ENCODE assay signal across 8 mouse cellular contexts in genomic region chr10:81302781-81303218, GRCm38 (mm10). TPM values are rescaled to one million over a fixed set of nuclear protein-coding genes. Genes with fewer than 3 reads are reported as not detected.
DNase-seq lines count a peak whose midpoint lies in the region; ATAC-seq lines count a peak whose summit lies in the region.

No protein-coding gene starts in this region.

- peaks cover 27% of the 10 kb centered on the region for H3K36me3 ChIP-seq in kidney, embryonic 15.5 days
- H3K36me3 ChIP-seq in macrophage (ENCODE audit: inconsistent target) = peaks cover 27% of the 10 kb centered on the region

- no peaks in the 10 kb centered on the region for H3K27me3 ChIP-seq in kidney, embryonic 15.5 days

- H3K27ac ChIP-seq in kidney, embryonic 15.5 days = peak overlapping the region; percentile 86
- peak overlapping the region; percentile 46 for H3K27ac ChIP-seq in macrophage

- intact Hi-C loops in heart, postnatal 36 days (cut with DNase I) = no loop called here

- 59% methylated on average over 14 of the region's 14 CpGs for WGBS in kidney, embryonic 15.5 days
- WGBS in macrophage (ENCODE audit: missing documents) = 34% methylated on average over 14 of the region's 14 CpGs

- no peaks in the 10 kb centered on the region for H3K9me3 ChIP-seq in kidney, embryonic 15.5 days (replicated peaks)

- H3K4me1 ChIP-seq in kidney, embryonic 15.5 days = peaks cover 73% of the 10 kb centered on the region

- H3K4me3 ChIP-seq in kidney, embryonic 15.5 days (replicated peaks) = no peak overlapping the region
- no peak overlapping the region for H3K4me3 ChIP-seq in macrophage (ENCODE audit: inconsistent target)

- DNase-seq in heart, adult 11 months = peak; percentile 96
- no peak for DNase-seq in heart, postnatal 36 days
- DNase-seq in right cerebral cortex, adult 18-20 months = peak; percentile 87
- no peak for DNase-seq in right cerebral cortex, postnatal 4 days
- DNase-seq in gastrocnemius, postnatal 25 days = no peak
- DNase-seq in adrenal gland, postnatal 25 days = no peak

- H3K4me2 ChIP-seq in kidney, embryonic 15.5 days = no peak overlapping the region; the same call in 1 of the 2 replicates

- ATAC-seq in kidney, embryonic 15.5 days (replicated peaks; ENCODE audit: low FRiP score) = no peak

- H3K79me2 ChIP-seq in macrophage (ENCODE audit: inconsistent target) = peaks cover 94% of the 10 kb centered on the region

- no peak overlapping the region for H3K9ac ChIP-seq in kidney, embryonic 15.5 days

RNA-seq across cellular contexts. Expression of gene Pip5k1c, which starts 10.0 kb away (rescaled TPM):
- total RNA-seq in heart, postnatal 36 days (2021) = 10 to 100 TPM; 31.5 to 33.3 TPM
- polyA plus RNA-seq in kidney, embryonic 15.5 days (2015; fragmentation: Nextera tagmentation; extraction: Ambion mirVana) = 51.0 and 61.3 TPM in 2 replicates
- 100 to 1,000 TPM in 24 of 26 experiments, 10 to 100 TPM in 2; 39.6 to 234 (median 132) TPM for total RNA-seq in macrophage (2018; cell fraction: chromatin; rRNA removed)
- 100 to 1,000 TPM in 10 of 26 experiments, 10 to 100 TPM in 16; 63.7 to 115 (median 91.8) TPM for total RNA-seq in macrophage (2018; cell fraction: cytosol; rRNA removed)
- 100 to 1,000 TPM in 17 of 26 experiments, 10 to 100 TPM in 9; 68.2 to 171 (median 103) TPM for total RNA-seq in macrophage (2018; cell fraction: nucleus; rRNA removed)
- polyA plus RNA-seq in macrophage (2018) = 63.2 to 85.8 TPM (median 77.1 TPM) in 3 replicates
- total RNA-seq in gastrocnemius, postnatal 25 days (2021) = 10 to 100 TPM; 20.3 to 20.6 TPM
- 44.6 and 51.8 TPM in 2 replicates for total RNA-seq in adrenal gland, postnatal 25 days (2021)

RNA-seq across cellular contexts. Expression of gene Tjp3, which starts 11.4 kb away (rescaled TPM):
- under 1 TPM in 1 of 2 experiments, not detected in 1; 0.19 TPM for total RNA-seq in heart, postnatal 36 days (2021)
- 15.9 and 18.1 TPM in 2 replicates for polyA plus RNA-seq in kidney, embryonic 15.5 days (2015; fragmentation: Nextera tagmentation; extraction: Ambion mirVana)
- 10 to 100 TPM in 7 of 26 experiments, 1 to 10 TPM in 18, under 1 TPM in 1; 0.75 to 37.3 (median 7.3) TPM for total RNA-seq in macrophage (2018; cell fraction: chromatin; rRNA removed)
- 1 to 10 TPM; 1.1 to 6.3 (median 2.9) TPM for total RNA-seq in macrophage (2018; cell fraction: cytosol; rRNA removed)
- total RNA-seq in macrophage (2018; cell fraction: nucleus; rRNA removed) = 10 to 100 TPM in 2 of 26 experiments, 1 to 10 TPM in 23, under 1 TPM in 1; 0.63 to 11.8 (median 3.8) TPM
- polyA plus RNA-seq in macrophage (2018) = 1.7 to 4.2 TPM (median 3.3 TPM) in 3 replicates
- not detected for total RNA-seq in gastrocnemius, postnatal 25 days (2021)
- total RNA-seq in adrenal gland, postnatal 25 days (2021) = 0.18 TPM in 1 of 2 replicates, not detected in the other

RNA-seq across cellular contexts. Expression of gene Cactin, which starts 18.1 kb away (rescaled TPM):
- total RNA-seq in heart, postnatal 36 days (2021) = 10 to 100 TPM; 13.2 to 17.4 TPM
- polyA plus RNA-seq in kidney, embryonic 15.5 days (2015; fragmentation: Nextera tagmentation; extraction: Ambion mirVana) = 38.8 and 44.2 TPM in 2 replicates
- total RNA-seq in macrophage (2018; cell fraction: chromatin; rRNA removed) = 10 to 100 TPM in 25 of 26 experiments, 1 to 10 TPM in 1; 9.3 to 34.2 (median 20.3) TPM
- 10 to 100 TPM; 10.7 to 19.0 (median 16.9) TPM for total RNA-seq in macrophage (2018; cell fraction: cytosol; rRNA removed)
- total RNA-seq in macrophage (2018; cell fraction: nucleus; rRNA removed) = 10 to 100 TPM; 10.9 to 30.3 (median 17.6) TPM
- polyA plus RNA-seq in macrophage (2018) = 14.4 to 21.3 TPM (median 15.1 TPM) in 3 replicates
- total RNA-seq in gastrocnemius, postnatal 25 days (2021) = 1 to 10 TPM; 7.9 to 8.3 TPM
- 44.0 and 45.7 TPM in 2 replicates for total RNA-seq in adrenal gland, postnatal 25 days (2021)

RNA-seq across cellular contexts. Expression of gene Tbxa2r, which starts 25.7 kb away (rescaled TPM):
- 1 to 10 TPM; 5.0 to 5.4 TPM for total RNA-seq in heart, postnatal 36 days (2021)
- polyA plus RNA-seq in kidney, embryonic 15.5 days (2015; fragmentation: Nextera tagmentation; extraction: Ambion mirVana) = 14.4 and 18.3 TPM in 2 replicates
- 1 to 10 TPM in 1 of 26 experiments, not detected in 25; 1.1 TPM for total RNA-seq in macrophage (2018; cell fraction: chromatin; rRNA removed)
- total RNA-seq in macrophage (2018; cell fraction: cytosol; rRNA removed) = under 1 TPM in 4 of 26 experiments, not detected in 22; 0.05 to 0.13 (median 0.11) TPM
- total RNA-seq in macrophage (2018; cell fraction: nucleus; rRNA removed) = under 1 TPM in 1 of 26 experiments, not detected in 25; 0.49 TPM
- polyA plus RNA-seq in macrophage (2018) = not detected in 3 replicates
- under 1 TPM; 0.83 to 1.00 TPM for total RNA-seq in gastrocnemius, postnatal 25 days (2021)
- 65.7 and 69.5 TPM in 2 replicates for total RNA-seq in adrenal gland, postnatal 25 days (2021)

RNA-seq across cellular contexts. Expression of gene Apba3, which starts 36.0 kb away (rescaled TPM):
- total RNA-seq in heart, postnatal 36 days (2021) = 100 to 1,000 TPM; 102 to 108 TPM
- 59.7 and 63.4 TPM in 2 replicates for polyA plus RNA-seq in kidney, embryonic 15.5 days (2015; fragmentation: Nextera tagmentation; extraction: Ambion mirVana)
- 10 to 100 TPM; 10.4 to 52.3 (median 28.9) TPM for total RNA-seq in macrophage (2018; cell fraction: chromatin; rRNA removed)
- 10 to 100 TPM; 16.1 to 31.6 (median 19.8) TPM for total RNA-seq in macrophage (2018; cell fraction: cytosol; rRNA removed)
- 10 to 100 TPM in 24 of 26 experiments, 1 to 10 TPM in 2; 7.3 to 38.0 (median 21.2) TPM for total RNA-seq in macrophage (2018; cell fraction: nucleus; rRNA removed)
- polyA plus RNA-seq in macrophage (2018) = 9.8 to 31.4 TPM (median 19.8 TPM) in 3 replicates
- 100 to 1,000 TPM; 102 to 106 TPM for total RNA-seq in gastrocnemius, postnatal 25 days (2021)
- 70.4 and 110 TPM in 2 replicates for total RNA-seq in adrenal gland, postnatal 25 days (2021)

Comparison
In these comparisons a context has a peak if more than half of its experiments do, and no peak if none do; other contexts are left out.
1. DNase-seq: peak in heart, adult 11 months (single experiment) and right cerebral cortex, adult 18-20 months (single experiment); none in heart, postnatal 36 days (0 of 2), right cerebral cortex, postnatal 4 days (single experiment), gastrocnemius, postnatal 25 days (single experiment) and adrenal gland, postnatal 25 days (single experiment).